Mouse (Mus musculus): Measurements from ENCODE around the gene Ier2. TPM values are rescaled to one million over a fixed set of nuclear protein-coding genes. Genes with fewer than 3 reads are reported as not detected.

Ier2 gene
- polyA plus RNA-seq, 1 experiment from 2014 or later, result 47.1 TPM

DNA sequence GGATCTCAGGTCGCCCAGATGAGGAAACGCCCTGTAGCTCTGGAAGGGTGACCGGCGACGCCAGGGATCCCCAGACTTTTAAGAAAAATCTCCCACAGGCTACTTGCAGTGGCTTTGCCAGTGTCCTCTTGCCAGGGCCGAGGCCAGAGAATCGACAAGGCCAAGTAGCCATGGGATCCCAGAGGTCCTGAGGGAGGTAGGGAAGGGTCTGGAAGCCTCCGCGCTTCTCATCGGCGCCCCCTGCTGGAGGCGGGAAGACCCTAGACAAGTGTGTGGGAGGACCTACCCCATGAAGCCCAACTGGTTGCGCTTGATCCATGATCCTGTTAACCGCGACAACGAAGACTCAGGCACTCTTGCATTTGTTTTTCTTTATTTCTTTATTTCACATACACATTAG lies 41.7 kb upstream of the Ier2 start:
- peak; percentile 52; the same call in 1 of the 2 replicates for ATAC-seq (ENCODE audit: low FRiP score, low read depth)
- no peak overlapping the region for H3K27ac ChIP-seq (replicated peaks)
- 2% methylated on average over 16 of the region's 16 CpGs for WGBS
- peak overlapping the region; percentile 30 for H3K4me2 ChIP-seq (replicated peaks)
- peaks cover under 1% of the 10 kb centered on the region; the same call in 1 of the 2 replicates for H3K36me3 ChIP-seq
- H3K27me3 ChIP-seq, result peaks cover 91% of the 10 kb centered on the region
- no peak overlapping the region; the same call in 1 of the 2 replicates for H3K9ac ChIP-seq (replicated peaks)
- peak overlapping the region; percentile 23; the same call in 1 of the 2 replicates for H3K4me3 ChIP-seq
- H3K4me1 ChIP-seq, result peaks cover 55% of the 10 kb centered on the region
- H3K9me3 ChIP-seq, result no peaks in the 10 kb centered on the region

DNA sequence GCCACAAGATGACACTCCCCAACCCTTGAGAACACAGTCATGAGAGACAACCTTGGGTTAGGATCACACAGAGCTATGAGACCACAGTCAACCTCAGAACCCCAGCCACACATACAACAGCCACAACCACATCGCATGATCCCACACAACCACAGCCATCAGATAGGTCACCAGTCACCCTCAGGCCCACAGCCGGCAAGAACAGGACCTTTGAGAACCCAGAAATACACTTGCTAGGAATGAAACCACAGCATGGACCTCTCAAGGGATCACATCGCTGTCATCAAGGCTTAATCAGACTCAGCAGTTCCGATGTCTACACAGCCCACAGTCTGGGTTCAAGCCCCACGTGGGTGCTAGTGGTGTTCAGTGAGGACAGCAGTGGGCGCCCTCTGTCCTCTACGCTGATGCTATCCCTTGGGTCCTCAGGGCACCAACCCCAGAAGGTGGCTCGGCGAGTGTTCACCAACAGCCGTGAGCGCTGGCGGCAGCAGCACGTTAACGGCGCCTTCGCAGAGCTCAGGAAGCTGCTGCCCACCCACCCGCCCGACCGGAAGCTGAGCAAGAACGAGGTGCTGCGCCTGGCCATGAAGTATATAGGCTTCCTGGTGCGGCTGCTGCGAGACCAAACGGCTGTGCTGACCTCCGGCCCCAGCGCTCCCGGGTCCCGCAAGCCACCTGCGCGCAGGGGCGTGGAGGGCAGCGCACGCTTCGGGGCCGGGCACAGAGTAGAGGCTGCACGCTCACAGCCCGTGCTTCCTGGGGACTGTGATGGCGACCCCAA lies 41.0 kb upstream of the Ier2 start:
- H3K4me2 ChIP-seq (replicated peaks), result peak overlapping the region; percentile 30
- peaks cover 8% of the 10 kb centered on the region for H3K36me3 ChIP-seq
- no peak overlapping the region; the same call in 1 of the 2 replicates for H3K9ac ChIP-seq (replicated peaks)
- no peak for ATAC-seq (ENCODE audit: low FRiP score, low read depth)
- peaks cover 48% of the 10 kb centered on the region for H3K4me1 ChIP-seq
- peaks cover 84% of the 10 kb centered on the region for H3K27me3 ChIP-seq
- peak overlapping the region; percentile 23 for H3K4me3 ChIP-seq
- no peak overlapping the region for H3K27ac ChIP-seq (replicated peaks)
- no peaks in the 10 kb centered on the region for H3K9me3 ChIP-seq
- 7% methylated on average over 38 of the region's 38 CpGs for WGBS

DNA sequence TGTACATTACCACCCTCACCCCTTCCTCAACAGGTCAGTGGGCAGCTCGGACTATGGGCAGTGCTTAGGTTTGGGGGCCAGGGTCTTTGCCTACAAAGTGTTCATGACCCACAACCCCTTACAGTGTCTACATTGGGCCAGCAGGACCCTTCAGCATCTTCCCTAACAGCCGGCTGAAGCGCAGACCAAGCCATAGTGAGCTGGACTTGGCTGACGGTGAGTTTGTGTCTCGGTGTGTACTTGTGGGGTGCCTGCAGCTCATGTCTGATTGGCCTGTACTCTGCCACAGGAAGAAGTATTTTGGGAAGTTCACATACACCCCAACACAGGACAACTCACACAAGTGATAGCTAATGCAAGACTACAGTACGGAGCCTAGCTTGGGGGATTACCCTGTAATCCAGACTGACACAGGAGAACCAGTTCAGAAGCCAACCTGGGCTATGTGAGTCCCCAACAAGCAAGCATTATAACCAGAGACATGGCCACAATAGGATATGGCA lies 40.4 kb upstream of the Ier2 start:
- Histone ChIP-seq H3K27ac (replicated peaks) (no peak overlapping the region), H3K9ac (replicated peaks) (no peak overlapping the region), H3K4me2 (replicated peaks) (0 out of 2 replicates have a peak overlapping the region, but pooled peaks have one; percentile 30), H3K4me1 (peaks cover 42% of the 10 kb centered on the region), H3K9me3 (no peaks in the 10 kb centered on the region), H3K27me3 (peaks cover 78% of the 10 kb centered on the region), H3K36me3 (peaks cover 13% of the 10 kb centered on the region), H3K4me3 (0 out of 2 replicates have a peak overlapping the region, but pooled peaks have one; percentile 1)
- no peak for ATAC-seq (ENCODE audit: low FRiP score, low read depth)
- WGBS, result 77% methylated on average over 6 of the region's 6 CpGs

DNA sequence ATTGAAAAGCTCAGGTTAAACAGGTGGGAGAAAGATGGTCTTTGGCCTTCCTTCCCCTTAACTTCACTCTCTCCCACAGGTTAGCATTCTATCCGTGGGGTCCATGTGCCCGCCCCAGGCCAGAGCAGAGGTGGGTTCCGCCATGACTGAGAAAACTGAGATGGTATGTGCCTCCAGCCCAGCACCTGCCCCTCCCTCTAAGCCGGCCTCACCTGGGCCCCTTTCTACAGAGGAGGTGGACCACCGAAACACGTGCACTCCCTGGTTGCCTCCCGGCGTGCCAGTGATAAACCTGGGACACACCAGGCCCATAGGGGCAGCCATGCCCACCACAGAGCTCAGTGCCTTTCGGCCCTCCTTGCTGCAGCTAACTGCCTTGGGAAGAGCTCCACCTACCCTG lies 39.9 kb upstream of the Ier2 start:
- Histone ChIP-seq H3K9me3 (no peaks in the 10 kb centered on the region), H3K9ac (replicated peaks) (no peak overlapping the region), H3K36me3 (peaks cover 18% of the 10 kb centered on the region), H3K4me1 (peaks cover 37% of the 10 kb centered on the region), H3K4me2 (replicated peaks) (0 out of 2 replicates have a peak overlapping the region, but pooled peaks have one; percentile 4), H3K27me3 (peaks cover 73% of the 10 kb centered on the region), H3K27ac (replicated peaks) (no peak overlapping the region), H3K4me3 (0 out of 2 replicates have a peak overlapping the region, but pooled peaks have one; percentile 1)
- WGBS, result 70% methylated on average over 9 of the region's 9 CpGs
- ATAC-seq (ENCODE audit: low FRiP score, low read depth), result no peak

DNA sequence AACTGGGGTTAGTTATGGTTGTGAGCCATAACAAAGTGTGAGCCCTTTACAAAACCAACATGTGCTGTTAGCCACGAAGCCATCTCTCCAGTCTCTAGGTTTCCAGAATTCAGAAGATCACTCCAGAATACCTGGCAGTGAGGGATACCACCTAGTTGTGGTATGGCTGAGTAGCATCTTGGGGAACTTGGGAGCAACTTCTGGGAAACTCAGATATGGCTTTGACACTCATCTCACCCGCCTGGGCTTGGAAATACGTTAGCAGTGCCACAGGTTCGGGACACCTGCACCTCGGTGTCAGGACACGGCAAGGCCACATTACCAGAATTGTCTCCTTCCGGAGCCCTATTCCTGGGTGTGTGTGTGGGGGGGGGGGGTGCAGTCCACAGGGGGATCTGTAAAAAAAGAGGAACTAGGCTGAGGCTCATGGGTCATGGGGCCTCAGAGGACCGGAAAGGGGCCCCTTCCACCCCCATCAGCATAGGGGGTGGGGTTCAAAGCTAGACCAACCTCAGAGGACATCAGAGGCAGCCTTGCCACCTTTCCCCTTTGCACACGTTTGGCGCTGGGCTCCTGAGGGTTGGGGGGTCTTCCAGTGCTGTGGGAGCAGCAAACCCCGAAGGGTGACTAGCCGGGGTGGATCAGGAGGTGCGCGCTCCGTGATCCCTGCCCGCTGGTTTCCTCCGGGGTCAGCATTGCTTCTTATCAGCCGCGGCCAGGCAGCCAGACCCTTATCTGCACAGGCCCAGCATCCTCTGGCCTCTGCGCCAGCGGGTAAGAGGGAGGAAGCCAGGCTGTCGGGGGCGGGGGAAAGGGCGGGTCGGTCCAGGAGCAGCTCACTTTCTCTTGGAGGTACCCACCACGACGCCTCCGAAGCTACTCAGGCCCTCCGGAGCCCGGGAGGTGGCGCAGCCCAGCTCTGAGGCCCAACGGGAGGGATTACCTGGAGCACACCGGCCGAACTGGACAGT lies 38.6 kb upstream of the Ier2 start, which contains the start of gene Lyl1:
Lyl1 (plus strand) TSS at position 517 of the 971 bp plus-strand sequence.
- no peak within 1 kb of the TSS for H3K4me3 ChIP-seq
- peaks cover 60% of the 10 kb centered on the region for H3K27me3 ChIP-seq
- 11% methylated on average over 34 of the region's 34 CpGs for WGBS

DNA sequence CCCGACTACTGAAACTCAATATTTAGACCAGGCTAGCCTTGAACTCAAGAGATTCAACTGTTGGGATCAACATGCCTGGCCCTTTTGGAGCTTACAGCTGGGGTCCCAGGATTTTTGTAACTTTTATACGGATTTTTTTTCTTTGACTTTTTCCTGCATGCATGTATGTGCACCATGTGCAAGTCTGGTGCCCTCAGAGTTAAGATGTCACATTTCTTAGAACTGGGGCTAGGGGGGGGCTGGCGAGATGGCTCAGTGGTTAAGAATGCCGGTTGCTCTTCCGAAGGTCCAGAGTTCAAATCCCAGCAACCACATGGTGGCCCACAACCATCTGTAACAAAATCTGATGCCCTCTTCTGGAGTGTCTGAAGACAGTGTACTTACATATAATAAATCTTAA lies 37.9 kb upstream of the Ier2 start:
- Histone ChIP-seq H3K27ac (replicated peaks) (no peak overlapping the region), H3K4me3 (no peak overlapping the region), H3K4me1 (peaks cover 23% of the 10 kb centered on the region), H3K27me3 (peaks cover 57% of the 10 kb centered on the region), H3K4me2 (replicated peaks) (no peak overlapping the region), H3K36me3 (peaks cover 31% of the 10 kb centered on the region), H3K9ac (replicated peaks) (no peak overlapping the region), H3K9me3 (no peaks in the 10 kb centered on the region)
- WGBS, result 86% methylated on average over 5 of the region's 5 CpGs
- no peak for ATAC-seq (ENCODE audit: low FRiP score, low read depth)

More for the DNA sequence above, 38.6 kb upstream of the Ier2 start, which contains the start of gene Lyl1:
- Histone ChIP-seq H3K4me2 (replicated peaks) (0 out of 2 replicates have a peak within 1 kb of the TSS, but pooled peaks have one; percentile 6), H3K9ac (replicated peaks) (no peak within 1 kb of the TSS), H3K4me1 (peaks cover 26% of the 10 kb centered on the region), H3K27ac (replicated peaks) (peak within 1 kb of the TSS; percentile 56), H3K36me3 (peaks cover 31% of the 10 kb centered on the region), H3K9me3 (no peaks in the 10 kb centered on the region)
- ATAC-seq (ENCODE audit: low FRiP score, low read depth), result no peak; the same call in 1 of the 2 replicates

DNA sequence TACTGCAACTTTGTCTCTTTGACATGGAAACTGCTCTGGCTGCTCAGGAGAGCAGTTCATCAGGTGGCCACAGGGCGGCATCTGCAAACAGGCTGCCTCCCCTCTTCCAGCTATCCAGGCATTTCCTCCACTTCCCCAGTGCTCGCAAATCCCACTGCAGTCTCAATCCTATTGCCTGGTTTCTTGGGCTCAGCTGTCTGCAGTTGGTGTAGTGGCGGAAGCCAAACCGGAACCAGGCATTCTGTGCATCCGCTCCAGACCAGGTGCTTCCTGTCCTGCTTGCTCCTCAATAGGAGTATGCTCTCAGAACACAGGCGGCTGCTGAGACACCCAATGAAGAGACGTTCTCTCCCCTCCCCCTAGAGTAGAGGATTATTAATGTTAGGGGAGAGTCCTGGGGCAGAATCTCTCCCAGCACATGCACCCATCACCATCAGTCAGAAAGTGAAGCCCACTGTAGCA lies 37.2 kb upstream of the Ier2 start:
- Histone ChIP-seq H3K4me2 (replicated peaks) (no peak overlapping the region), H3K9ac (replicated peaks) (no peak overlapping the region), H3K27ac (replicated peaks) (0 out of 2 replicates have a peak overlapping the region, but pooled peaks have one; percentile 1), H3K9me3 (no peaks in the 10 kb centered on the region), H3K4me3 (no peak overlapping the region), H3K4me1 (peaks cover 17% of the 10 kb centered on the region), H3K27me3 (peaks cover 50% of the 10 kb centered on the region), H3K36me3 (peaks cover 37% of the 10 kb centered on the region)
- no peak for ATAC-seq (ENCODE audit: low FRiP score, low read depth)
- 64% methylated on average over 7 of the region's 7 CpGs for WGBS

DNA sequence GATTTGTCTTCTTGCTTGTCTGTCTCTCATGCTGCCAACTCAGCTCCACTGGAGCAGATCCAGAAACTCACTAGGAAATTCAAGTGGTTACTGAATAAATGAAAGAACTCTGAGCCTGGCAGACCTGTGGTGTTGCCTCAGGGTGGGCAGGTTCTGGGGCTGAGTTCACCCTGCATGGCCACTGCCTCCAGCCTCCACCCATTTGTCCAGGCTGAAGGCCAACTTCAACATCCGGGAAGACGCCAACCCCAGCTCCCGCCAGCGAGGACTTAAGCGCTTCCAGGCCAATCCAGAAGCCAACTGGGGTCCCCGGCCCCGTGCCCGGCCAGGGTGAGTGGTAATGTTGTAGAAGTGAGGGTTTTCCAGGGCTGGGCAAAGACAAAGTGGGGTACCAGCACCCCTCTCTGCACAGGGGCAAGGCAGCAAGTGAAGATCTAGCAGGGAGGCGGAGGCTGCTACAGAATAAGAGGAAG lies 36.3 kb upstream of the Ier2 start:
- 94% methylated on average over 9 of the region's 9 CpGs for WGBS
- Histone ChIP-seq H3K36me3 (peaks cover 40% of the 10 kb centered on the region), H3K27ac (replicated peaks) (no peak overlapping the region), H3K4me3 (no peak overlapping the region), H3K9me3 (no peaks in the 10 kb centered on the region), H3K4me1 (peaks cover 11% of the 10 kb centered on the region), H3K4me2 (replicated peaks) (no peak overlapping the region), H3K27me3 (peaks cover 41% of the 10 kb centered on the region), H3K9ac (replicated peaks) (no peak overlapping the region)
- no peak for ATAC-seq (ENCODE audit: low FRiP score, low read depth)

DNA sequence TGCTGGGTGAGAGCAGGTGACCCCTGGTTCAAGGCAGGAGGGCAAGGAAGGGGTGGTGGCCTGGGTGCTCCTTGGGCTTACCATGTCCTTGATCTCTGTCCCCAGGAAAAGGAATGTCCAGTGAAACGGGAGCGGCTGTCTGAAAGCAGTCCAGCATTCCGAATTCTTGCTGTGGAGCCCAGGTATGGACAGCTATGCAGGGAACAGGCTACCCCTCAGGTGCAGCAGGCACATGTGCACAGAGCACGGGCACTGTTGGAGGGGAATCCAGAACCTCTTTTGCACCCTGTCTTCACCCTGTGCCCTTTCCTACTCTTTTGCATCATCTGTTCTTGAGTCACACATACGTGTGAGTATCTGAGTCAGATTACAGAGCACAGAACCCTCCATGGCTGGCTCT lies 35.6 kb upstream of the Ier2 start:
- no peak overlapping the region for H3K4me2 ChIP-seq (replicated peaks)
- no peak overlapping the region for H3K4me3 ChIP-seq
- H3K27ac ChIP-seq (replicated peaks), result no peak overlapping the region
- H3K27me3 ChIP-seq, result peaks cover 34% of the 10 kb centered on the region
- peaks cover 7% of the 10 kb centered on the region for H3K4me1 ChIP-seq
- 97% methylated on average over 5 of the region's 5 CpGs for WGBS
- H3K36me3 ChIP-seq, result peaks cover 46% of the 10 kb centered on the region
- H3K9me3 ChIP-seq, result no peaks in the 10 kb centered on the region
- no peak for ATAC-seq (ENCODE audit: low FRiP score, low read depth)
- no peak overlapping the region for H3K9ac ChIP-seq (replicated peaks)

DNA sequence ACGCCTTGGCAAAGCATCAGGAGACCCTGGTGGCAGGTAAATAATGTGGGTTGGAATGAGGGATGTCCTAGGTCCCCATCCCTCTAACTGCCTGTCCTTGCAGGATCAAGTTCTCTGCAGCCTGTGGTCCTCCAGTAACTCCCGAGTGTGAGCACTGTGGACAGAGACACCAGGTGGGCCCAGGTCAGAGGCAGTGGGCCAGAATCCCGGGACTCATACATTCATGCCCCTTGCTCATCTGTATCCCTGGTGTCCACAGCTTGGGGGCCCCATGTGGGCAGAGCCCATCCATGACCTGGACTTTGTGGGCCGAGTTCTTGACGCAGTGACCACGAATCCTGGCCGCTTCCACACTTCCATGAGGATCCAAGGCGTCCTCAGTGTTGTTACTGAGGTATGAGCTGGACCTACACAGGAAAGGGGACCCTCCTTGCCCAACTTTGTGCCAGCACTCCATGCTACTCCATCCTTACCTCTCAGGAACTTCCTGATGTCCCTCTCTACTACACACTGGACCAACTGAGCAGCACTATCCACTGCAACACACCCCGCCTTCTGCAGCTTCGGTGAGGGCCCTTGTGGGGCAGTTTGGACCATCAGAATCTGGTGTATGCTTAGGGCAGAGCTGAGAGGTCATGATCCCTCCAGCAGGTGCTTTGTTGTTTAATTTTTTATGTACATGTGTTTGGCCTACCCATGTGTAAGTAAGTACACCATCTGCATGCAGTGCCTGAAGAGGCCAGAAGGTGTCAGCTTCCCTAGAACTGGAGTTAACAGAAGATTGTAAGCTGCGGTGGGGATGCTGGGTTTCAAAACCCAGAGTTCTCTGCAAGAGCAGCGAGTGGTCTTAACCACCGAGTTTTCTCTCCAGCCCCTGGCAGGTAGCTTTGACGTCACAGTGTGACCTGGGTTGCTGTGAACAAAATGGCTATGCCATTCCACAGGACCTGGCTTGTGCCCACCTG lies 34.8 kb upstream of the Ier2 start:
- H3K4me2 ChIP-seq (replicated peaks), result no peak overlapping the region
- no peak overlapping the region for H3K4me3 ChIP-seq
- H3K9me3 ChIP-seq, result no peaks in the 10 kb centered on the region
- 87% methylated on average over 14 of the region's 14 CpGs for WGBS
- H3K27ac ChIP-seq (replicated peaks), result no peak overlapping the region
- peaks cover 26% of the 10 kb centered on the region for H3K27me3 ChIP-seq
- ATAC-seq (ENCODE audit: low FRiP score, low read depth), result no peak
- peaks cover 54% of the 10 kb centered on the region for H3K36me3 ChIP-seq
- H3K9ac ChIP-seq (replicated peaks), result no peak overlapping the region
- H3K4me1 ChIP-seq, result peaks cover 7% of the 10 kb centered on the region
